Mouse (Mus musculus): ENCODE results near the gene Tex14.
A peak's percentile ranks its signal among the peaks of the same experiment; 100 is the strongest.

Tex14 gene

DNA sequence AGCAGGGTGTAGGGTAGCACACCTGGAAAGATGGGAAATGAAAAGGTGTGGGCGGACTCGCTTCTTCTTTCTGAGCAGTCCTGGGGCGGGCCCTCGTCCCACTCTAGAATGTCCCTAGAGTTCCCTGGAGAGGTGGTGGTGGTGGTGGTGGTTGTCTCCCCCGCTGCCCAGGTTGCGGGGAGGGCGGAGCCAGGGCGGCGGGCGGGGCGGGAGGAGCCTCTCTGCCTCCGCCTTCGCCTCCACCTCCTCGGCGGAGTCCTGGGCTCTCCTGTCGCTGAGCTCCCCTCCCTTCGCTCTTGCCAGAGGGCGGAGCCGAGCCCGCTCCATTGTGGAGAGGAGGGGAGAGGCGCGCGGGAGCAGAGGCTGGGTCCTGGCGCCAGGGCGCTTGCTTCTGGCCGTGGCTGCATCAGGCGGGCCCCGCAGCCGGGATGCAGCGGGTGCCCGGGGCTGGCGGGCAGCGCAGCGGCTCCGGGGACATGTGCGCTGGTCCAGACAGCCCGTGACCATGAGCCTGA lies 190.5 kb downstream of the Tex14 start:
- DNase-seq, result peak; percentile 93

DNA sequence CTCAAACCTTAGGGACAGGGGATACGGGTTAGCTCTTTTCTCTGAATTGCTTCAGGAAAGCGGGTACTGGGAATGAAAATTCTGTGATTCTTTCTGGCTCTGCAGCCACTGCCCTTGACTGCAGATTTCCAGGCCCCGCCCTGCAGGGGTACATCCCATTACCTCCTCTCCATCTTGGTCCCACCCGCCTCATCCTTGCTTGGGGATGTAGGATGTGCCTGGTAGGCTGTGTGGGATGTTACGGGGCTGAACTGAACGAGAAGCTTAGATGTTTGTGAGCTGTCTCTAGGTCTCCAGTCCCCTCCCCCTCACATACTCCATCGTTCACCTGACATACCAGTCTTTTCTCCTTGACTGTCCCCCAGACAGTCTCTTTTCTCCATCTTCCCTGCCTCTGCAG lies 191.1 kb downstream of the Tex14 start:
- DNase-seq, result no peak

DNA sequence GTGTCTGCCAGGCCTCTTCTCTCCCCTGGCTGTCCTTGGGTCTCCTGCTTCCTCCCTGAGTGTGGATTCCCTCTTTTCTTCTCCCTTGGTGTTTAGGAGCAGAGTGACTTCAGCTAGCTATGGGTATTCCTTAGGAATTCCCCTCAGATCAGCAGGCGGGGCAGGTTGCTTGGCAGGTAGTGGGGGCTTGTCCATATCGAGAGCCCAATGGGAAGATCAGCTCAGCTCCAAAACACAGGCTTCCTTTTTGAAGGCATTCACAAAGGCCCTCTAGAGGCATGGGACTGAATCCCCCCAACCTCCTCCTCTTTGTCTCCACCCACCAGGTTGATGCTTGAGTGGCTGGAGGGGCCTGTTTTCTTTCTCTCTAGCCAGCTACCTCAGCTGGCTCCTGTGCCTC lies 191.6 kb downstream of the Tex14 start:
- DNase-seq, result peak; percentile 47

DNA sequence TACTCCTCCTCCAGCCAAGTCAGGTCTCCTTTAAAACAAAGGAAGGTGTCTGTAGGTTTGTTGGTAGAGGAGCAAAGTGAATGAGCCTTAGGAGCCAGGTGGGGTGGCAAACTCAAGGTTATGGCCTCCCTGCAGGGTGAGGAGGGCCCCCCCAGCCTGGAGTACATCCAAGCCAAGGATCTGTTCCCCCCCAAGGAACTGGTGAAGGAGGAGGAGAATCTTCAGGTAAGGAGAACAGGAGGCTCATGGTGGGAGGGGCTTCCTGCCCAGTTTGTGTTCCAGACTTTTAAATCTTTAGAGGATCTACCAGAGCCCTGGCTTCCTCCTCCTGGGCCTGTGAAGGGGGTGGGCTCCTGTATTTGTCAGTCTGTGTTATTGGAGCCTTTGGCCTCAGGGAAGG lies 192.2 kb downstream of the Tex14 start:
- DNase-seq, result no peak

DNA sequence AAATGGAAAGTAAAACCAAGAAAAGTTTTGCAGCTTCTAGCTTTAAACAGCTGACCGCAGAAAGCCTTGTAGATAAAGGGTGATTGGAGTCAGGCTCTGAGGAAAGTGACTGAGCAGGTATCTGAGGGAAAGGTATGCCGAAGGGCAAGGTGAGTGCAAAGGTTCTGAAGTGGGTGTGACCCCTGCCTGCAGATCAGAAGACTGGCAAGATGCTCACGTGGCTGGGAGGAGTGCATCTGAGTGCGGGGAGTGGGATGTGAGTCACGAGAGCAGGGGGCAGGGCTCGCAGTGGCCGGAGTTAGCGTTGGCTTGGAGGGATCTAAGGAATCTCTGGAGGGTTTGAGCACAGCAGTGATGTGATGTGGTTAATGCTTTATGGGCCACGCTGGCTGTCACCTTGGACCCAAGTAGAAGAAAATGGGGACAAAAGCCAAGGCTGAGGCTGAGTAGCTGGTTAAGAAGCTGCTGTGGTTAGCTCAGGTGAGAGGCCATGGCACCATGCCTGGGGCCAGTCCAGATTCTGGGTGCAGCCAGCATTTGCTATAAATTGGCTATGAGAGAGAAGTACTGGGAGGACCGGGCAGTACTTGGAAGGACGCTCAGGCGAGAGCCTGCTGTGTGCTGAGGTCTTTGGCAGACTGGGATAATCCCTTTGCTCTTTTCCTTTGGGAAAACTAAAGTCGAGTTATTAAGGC lies 194.7 kb downstream of the Tex14 start:
- DNase-seq, result no peak

DNA sequence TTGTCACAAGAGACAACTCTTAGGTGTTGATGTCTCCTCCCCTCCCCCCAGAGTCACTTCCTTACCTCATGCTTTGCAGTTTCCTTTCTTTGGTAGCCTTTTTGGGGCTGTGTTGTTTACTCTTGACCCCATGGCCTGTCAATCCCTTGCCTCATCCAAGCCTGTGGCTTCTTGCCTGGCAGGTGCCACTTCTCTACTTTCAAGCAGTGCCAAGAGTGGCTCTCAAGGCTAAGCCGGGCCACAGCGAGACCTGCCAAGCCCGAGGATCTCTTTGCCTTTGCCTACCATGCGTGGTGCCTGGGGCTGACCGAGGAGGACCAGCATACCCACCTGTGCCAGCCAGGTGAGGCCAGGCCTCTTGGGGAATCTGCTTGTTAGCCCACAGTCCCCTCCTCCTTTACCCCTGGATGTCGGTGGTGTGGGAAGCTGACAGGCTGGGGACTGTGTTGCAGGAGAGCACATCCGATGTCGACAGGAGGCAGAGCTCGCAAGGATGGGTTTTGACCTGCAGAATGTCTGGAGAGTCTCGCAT lies 195.5 kb downstream of the Tex14 start:
- DNase-seq, result no peak

DNA sequence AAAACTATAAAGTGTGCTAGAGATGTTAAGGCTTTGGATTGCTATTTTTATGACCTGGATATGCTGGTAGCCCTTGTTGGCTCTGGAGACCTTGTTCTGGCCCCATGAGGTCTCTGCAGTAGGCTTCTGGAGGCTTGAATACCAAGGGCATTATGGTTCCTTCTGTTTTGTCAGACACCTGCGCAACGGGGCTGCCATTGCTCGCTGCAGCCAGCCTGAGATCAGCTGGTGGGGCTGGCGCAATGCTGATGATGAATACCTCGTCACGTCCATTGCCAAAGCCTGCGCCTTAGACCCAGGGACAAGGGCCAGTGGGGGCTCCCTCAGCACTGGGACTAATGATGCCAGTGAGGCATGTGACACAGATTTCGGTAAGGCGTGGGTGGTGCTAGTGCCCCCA lies 197.4 kb downstream of the Tex14 start:
- DNase-seq, result no peak

DNA sequence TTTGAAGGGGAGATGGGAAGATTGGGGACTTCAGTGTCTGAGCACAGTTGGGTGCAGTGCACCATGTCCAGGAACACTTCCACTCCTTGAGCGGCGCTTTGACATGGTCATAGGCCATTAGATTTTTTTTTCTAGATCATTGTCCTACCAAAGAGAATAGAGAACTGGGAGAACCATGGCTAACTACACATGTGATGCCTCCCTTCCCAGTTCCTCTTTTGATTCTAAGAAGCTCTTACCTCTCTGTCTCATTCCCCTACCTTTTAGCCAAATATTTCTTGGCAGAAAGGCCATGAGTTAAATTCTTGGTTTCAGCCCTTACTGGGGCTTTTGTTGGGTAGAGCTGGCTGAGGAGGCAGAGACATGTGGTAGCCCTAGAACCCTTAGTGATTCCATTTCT lies 198.7 kb downstream of the Tex14 start:
- DNase-seq, result no peak

Data from retina, postnatal 1 day (tissue).